Mouse (Mus musculus): ENCODE results near the gene Fermt1. TPM values are rescaled to one million over a fixed set of nuclear protein-coding genes. Genes with fewer than 3 reads are reported as not detected.

Fermt1 gene
- total RNA-seq (2023) = not detected in 2 replicates

GRCm38 (mm10) chr2:132945326-132946207 is at the start of gene Fermt1:
Gene Fermt1, minus strand, starts transcription at chr2:132945906.

GRCm38 (mm10) chr2:132880844-132881645 is 64.7 kb downstream of the Fermt1 start, which contains the start of gene Lrrn4:
Gene Lrrn4, minus strand, starts transcription at chr2:132880891.

Other genes starting within 250 kb of the Fermt1 start
- gene Chgb, start 164.6 kb downstream of the Fermt1 start, total RNA-seq (2023) = not detected in 2 replicates
- 7.8 and 12.3 TPM in 2 replicates for gene Trmt6, start 129.9 kb downstream of the Fermt1 start, total RNA-seq (2023)
- 2.1 and 2.5 TPM in 2 replicates for gene Mcm8, start 129.8 kb downstream of the Fermt1 start, total RNA-seq (2023)
- 5.7 and 7.6 TPM in 2 replicates for gene Crls1, start 99.2 kb downstream of the Fermt1 start, total RNA-seq (2023)
- 0.09 TPM in 1 of 2 replicates, not detected in the other for gene Lrrn4, start 65.0 kb downstream of the Fermt1 start, total RNA-seq (2023)

Measured in neutrophil, adult 65 days (primary cell).